Mouse (Mus musculus) layer of hippocampus, adult 9-10 months (tissue): ENCODE results near the gene Faim2.

Experiments used
- DNase-seq: peaks from one replicate; pipeline ENCODE4 v3.0.0; 2022; ENCODE audit warnings: low spot score

The Faim2 gene

GRCm38 (mm10) chr15:99463194-99463593 is 64.8 kb downstream of the Faim2 start:
- no peak for DNase-seq

GRCm38 (mm10) chr15:99457606-99458401 is 70.2 kb downstream of the Faim2 start, which contains the start of gene Nckap5l:
Nckap5l (minus strand) TSS chr15:99457748.
- DNase-seq = no peak

- DNase-seq = no peak
These were observed 70.9 kb downstream of the Faim2 start for GRCm38 (mm10) chr15:99456963-99457605.

- no peak for DNase-seq
These were observed 71.5 kb downstream of the Faim2 start for GRCm38 (mm10) chr15:99456338-99456962.

- no peak for DNase-seq
These were observed 72.5 kb downstream of the Faim2 start for GRCm38 (mm10) chr15:99455415-99455814.

- DNase-seq = no peak
These were observed 73.2 kb downstream of the Faim2 start for GRCm38 (mm10) chr15:99454585-99455279.

- DNase-seq = no peak
These were observed 74.6 kb downstream of the Faim2 start for GRCm38 (mm10) chr15:99453153-99453900.

GRCm38 (mm10) chr15:99449751-99450280 is 78.1 kb downstream of the Faim2 start:
- DNase-seq = no peak

- DNase-seq = no peak
These were observed 78.7 kb downstream of the Faim2 start for GRCm38 (mm10) chr15:99449131-99449750.
